Mouse (Mus musculus): ENCODE measurements around the gene Cntnap2.

Cntnap2 gene

GRCm38 (mm10) chr6:46716576-46716975 lies 1657.4 kb downstream of the Cntnap2 start:
- DNase-seq = no peak

GRCm38 (mm10) chr6:46733794-46734193 lies 1674.6 kb downstream of the Cntnap2 start:
- no peak for DNase-seq

DNA sequence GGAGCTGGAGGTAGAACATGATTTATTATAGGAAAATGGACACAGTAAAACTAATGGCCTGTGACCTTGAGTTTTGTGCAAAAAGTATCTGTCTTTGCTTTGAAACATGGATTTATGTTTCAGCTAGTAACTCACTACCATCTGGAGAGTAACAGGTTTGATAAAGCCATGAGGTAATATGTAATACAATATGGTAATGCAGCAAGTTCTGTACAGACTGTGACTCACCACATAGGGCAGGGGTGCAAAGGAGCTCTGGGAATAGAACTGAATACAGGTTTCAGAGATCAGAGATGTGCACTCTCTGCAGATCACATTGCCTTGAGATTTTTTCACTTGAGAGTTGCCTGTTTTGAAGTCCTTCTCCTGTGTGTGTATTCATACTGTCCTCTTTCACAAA lies 1689.3 kb downstream of the Cntnap2 start:
- DNase-seq = no peak

- DNase-seq = no peak
Observed at GRCm38 (mm10) chr6:46763481-46763880, 1704.3 kb downstream of the Cntnap2 start.

DNA sequence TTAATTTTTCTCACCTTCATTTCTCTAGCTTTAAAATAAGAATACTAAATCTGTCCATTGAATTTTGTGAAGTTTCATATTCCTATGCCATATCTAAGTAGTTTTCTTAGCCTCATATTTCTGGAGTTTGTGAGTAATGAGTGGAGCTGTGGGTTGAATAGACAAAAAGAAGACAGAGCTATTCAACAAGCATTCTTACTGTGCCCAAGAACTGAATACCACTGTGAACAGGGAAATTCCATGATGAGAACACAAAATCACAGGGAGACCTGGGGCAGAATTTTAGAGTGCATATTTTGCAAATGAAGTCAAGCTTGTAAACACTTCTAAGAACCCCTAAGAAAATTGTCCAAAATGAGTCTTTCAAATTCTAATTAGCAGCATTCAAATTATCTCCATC lies 1715.4 kb downstream of the Cntnap2 start:
- no peak for DNase-seq

DNA sequence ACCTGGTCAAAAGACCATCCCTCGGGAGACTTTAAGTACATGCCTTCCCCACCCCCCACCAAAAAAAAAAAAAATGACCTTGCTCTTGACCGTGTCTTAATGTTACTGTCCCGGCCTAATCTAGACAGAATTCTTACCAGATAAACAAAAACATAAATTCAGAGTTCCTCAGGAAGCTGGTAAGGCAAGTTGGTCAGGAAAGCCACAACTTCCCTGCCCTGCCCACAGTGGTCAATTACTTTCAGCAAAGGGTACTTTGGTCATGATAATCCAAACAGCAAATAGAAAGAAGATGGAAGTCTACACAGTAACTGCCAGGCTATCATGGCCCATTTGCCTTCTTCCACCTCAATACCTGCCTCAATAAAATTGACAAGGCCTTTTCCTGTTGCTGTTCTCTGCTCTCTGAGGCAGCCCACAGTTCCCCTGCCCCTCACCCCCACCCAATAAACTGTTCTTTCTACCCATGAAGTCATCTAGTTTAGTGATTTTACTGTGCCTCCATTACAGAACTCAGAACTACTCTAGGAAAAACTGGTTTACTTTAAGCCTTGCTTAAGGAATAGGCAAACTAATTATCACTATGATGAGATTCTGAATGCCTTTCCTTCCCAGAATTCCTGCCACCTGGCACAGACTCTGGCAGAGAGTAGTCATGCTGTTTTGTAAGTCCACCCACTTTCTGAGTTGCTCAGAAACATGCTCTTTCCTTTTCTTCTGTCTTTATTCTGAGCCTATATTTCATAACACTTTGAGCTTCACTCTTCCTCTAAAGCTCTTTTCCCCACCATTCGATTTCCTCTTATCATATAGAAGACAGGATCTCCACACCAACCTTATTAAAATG lies 1743.3 kb downstream of the Cntnap2 start:
- DNase-seq = no peak

GRCm38 (mm10) chr6:46856635-46857034 lies 1797.5 kb downstream of the Cntnap2 start:
- DNase-seq = no peak

DNA sequence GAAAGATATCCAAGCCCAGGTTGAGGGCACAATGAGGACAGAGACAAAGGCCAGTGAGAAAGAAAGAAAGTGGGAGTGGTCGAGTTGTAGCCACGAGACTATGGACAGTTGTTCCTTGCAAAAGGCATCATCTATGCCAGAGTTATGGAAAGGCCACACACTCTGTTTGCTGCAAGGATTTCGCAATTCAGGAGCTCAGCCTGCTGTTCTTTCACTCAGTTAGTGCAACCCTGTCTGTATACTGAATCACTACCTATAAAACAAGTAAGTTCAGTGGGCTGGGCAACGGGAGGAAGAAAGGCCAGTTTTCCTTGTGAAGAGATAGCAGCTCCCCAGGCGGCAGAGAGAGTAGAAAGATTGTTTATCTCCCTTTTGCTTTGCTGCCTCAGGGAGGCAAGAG lies 1801.9 kb downstream of the Cntnap2 start:
- DNase-seq = no peak

- no peak for DNase-seq
Observed at GRCm38 (mm10) chr6:46866317-46866716, 1807.2 kb downstream of the Cntnap2 start.

GRCm38 (mm10) chr6:46886230-46886629 lies 1827.1 kb downstream of the Cntnap2 start:
- DNase-seq = no peak

DNA sequence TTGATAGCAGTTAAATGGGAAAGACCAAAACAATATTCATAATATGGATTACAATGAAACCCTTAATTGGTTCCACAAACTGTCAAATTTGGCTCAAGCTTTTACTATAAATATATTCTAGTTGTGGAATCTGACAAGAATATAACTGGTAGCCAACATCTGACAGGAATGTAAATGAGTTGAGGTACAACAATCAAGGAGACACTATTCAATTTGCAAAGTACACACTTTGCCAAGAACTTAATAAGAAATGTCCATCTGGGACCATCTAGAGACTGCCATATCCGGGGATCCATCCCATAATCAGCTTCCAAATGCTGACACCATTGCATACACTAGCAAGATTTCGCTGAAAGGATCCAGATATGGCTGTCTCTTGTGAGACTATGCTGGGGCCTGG lies 1850.0 kb downstream of the Cntnap2 start:
- no peak for DNase-seq

DNA sequence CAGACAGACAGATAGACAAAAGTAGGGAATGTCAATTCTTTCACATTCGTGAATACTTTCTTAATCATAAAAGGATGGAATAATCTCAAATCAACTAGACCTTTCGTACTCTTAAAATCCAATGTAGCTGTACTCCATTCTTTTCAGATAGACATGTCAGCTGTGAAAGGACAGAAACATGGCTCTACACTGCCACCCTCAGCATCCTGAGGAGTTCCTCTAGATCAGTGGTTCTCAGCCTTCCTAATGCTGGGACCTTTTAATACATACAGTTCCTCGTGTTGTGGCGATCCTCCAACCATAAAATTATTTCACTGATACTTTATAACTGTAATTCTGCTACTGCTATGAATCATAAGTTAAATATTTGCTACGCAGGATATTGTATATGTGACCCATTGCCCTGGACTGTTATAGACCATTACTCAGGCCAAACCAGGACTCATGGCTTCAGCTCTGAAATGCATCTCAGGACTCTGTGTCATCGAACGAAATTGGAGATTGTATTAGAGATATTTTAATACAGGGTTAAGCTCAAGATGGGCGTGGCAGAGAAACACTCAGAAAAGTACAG lies 1859.6 kb downstream of the Cntnap2 start:
- no peak for DNase-seq

DNA sequence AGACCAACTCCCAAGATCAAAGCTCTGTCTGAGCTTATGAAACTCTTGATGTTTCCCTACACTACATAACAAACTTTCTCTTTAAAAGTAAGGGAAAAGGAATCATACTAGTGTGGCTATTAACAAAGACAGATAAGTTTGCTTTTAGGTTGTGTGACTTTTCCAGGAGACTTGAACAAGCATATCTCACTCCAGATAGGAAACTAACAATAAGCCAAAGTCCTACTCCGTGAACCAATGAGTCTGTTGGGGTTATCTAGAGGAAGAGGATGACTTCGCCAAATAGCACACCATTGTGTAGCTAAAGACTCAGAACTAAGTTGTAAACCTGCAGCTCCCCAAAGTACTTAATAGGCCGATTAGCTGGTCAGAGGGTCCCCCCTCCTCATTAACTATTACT lies 1860.8 kb downstream of the Cntnap2 start:
- DNase-seq = no peak

- no peak for DNase-seq
Observed at GRCm38 (mm10) chr6:46924709-46925108, 1865.6 kb downstream of the Cntnap2 start.

GRCm38 (mm10) chr6:46945703-46946102 lies 1886.5 kb downstream of the Cntnap2 start:
- DNase-seq = no peak

- peak; percentile 16 for DNase-seq
Observed at GRCm38 (mm10) chr6:46961022-46961686, 1902.0 kb downstream of the Cntnap2 start.

DNA sequence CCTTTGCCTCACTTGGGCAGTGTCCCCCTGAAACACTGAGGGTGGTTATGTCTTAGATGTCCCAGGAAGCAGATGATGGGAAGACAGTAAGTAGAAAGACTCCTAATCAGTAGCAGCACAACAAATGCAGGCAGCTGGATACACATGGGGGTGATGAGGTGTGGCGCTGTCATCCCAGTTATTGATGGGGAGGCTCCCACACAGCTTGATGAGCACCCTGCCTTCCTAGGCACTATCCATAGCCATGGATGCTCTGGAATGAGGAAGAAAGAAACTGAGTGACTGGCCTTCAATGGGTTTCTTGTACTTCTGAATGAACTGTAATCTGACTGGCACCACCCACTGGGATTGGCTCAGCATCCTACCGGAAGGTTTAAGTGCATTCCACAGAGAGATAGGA lies 1904.1 kb downstream of the Cntnap2 start:
- no peak for DNase-seq

DNA sequence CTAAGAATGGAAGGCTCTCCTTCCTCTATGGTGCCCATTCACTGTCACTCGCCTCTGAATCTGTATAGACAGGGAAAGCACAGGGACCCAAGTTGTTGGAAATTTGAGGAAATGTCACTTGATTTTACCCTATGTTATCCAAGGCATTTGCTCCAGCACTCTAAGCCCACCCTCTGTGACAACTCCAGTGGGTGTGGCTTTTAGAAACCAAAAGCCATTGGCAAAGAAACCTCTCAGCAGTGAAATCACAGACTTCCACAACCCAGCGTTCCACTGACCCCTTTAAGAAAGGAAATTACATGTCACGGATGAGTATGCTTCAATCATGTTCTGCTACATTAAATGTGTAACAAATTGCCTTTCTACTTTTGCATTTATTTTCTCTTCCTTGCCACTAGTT lies 1904.5 kb downstream of the Cntnap2 start:
- DNase-seq = no peak

DNA sequence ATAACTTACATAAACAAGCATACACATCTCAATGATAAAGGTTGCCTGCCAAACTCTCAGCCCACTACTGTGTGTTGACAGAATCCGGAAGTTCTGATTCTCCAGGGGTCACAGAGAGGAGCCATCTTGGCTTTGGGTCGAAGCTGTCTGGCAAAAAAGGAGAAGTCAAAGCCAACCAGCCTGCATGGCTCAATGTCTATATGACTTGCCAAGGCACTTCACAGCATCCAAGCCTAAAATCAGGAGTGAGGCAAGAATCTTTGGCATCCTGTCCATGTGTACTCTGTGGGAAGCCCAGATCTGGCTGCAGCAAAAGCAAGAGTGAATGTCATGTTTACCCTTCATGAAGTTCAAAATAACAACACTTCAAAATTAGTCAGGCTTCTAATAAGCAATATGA lies 1913.5 kb downstream of the Cntnap2 start:
- DNase-seq = no peak

DNA sequence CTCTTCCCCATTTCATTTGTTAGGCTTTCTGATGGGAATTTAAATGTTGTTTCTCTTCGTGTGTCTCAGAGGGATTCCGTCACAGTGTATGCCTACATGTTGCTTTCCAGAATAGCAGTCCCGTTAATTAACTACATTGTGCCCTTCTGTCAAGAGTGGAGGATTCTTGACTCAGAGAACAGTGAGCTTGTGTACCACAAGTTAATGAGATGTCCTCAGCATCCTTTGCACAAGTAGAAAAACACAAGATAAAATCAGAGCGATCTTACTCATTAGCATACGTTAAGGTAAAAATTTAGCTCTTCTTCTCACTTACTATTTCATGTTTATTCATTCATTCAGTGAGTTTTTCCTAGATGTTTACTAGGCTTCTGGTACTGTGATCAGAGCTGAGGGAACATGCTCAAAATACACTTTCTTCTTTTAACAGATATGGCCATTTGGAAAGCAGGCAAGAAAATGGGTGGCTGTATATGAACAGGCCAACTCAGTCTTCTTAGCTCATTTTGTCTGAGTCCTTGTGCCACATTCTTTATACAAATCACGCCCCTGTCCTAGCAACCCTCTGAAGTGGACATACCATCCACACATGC lies 1936.9 kb downstream of the Cntnap2 start:
- DNase-seq = no peak

DNA sequence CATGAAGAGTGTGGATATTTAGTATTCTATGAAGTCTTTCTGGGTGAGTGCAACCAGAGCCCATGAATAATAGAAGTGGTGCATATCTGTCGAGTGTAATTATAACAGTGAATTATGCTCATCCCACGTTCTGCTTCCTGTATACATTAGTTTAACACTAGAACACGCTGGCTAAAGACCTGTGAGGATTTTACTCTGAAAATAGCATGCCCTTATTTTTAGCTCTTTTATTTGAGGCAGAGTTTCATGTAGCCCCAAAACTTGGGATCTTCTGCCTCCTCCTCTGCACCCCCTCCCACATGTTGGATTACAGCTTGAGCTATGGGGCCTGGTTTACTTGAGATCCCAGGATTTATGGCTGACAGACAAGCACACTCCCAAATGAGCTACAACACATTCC lies 1945.3 kb downstream of the Cntnap2 start:
- DNase-seq = no peak

GRCm38 (mm10) chr6:47012933-47013332 lies 1953.8 kb downstream of the Cntnap2 start:
- no peak for DNase-seq

- peak; percentile 31 for DNase-seq
Observed at GRCm38 (mm10) chr6:47013535-47013934, 1954.4 kb downstream of the Cntnap2 start.

All from kidney, adult 11 months (tissue).